Mouse (Mus musculus) heart, embryonic 14.5 days (tissue): ENCODE results near the gene Dock6. TPM values are rescaled to one million over a fixed set of nuclear protein-coding genes. Genes with fewer than 3 reads are reported as not detected.
A peak's percentile ranks its signal among the peaks of the same experiment; 100 is the strongest.
"Not testable (repeated sequence)": the region's sequence is repeated elsewhere in the genome, so short reads cannot be mapped to it uniquely, and the experiment has no call there.

Experiments
- ATAC-seq: fragments of 200-750 bp; cut with Nextera tagmentation; 2 replicates; pipeline ENCODE4 v1.8.0; 2017; ENCODE audit warnings: low read depth, moderate TSS enrichment; ENCODE audit not compliant: insufficient number of reproducible peaks, insufficient read depth, low FRiP score
- H3K27ac ChIP-seq, 2 experiments: fragments of 200-500 bp in 1 of 2; fragments of 300-500 bp in 1 of 2; sonication (generic) in 1 of 2; replicated peaks in 1 of 2; 2 replicates each; pipeline ENCODE4 v1.5.1; 2012 to 2014; ENCODE audit warnings: low read depth in 2 of 2, low read length in 2 of 2, control low read depth in 1 of 2, mild to moderate bottlenecking in 1 of 2, mixed read lengths in 1 of 2; ENCODE audit not compliant: control insufficient read depth in 1 of 2, insufficient read depth in 1 of 2
- H3K27me3 ChIP-seq: fragments of 300-500 bp; sonication (generic); 2 replicates; pipeline ENCODE4 v1.6.1; 2014; ENCODE audit warnings: mild to moderate bottlenecking, low read length, control low read depth; ENCODE audit not compliant: control insufficient read depth, insufficient read depth
- H3K36me3 ChIP-seq: fragments of 300-500 bp; sonication (generic); 2 replicates; pipeline ENCODE4 v1.6.1; 2014; ENCODE audit warnings: mild to moderate bottlenecking, control low read depth, low read length, mixed read lengths; ENCODE audit not compliant: control insufficient read depth, insufficient read depth
- H3K4me1 ChIP-seq, 2 experiments: fragments of 200-500 bp in 1 of 2; fragments of 300-500 bp in 1 of 2; sonication (generic) in 1 of 2; 2 replicates each; pipeline ENCODE4 v1.6.1; 2012 to 2014; ENCODE audit warnings: low read length in 2 of 2, control low read depth in 1 of 2, mixed read lengths in 1 of 2; ENCODE audit not compliant: control insufficient read depth in 2 of 2, insufficient read depth in 2 of 2
- H3K4me2 ChIP-seq: fragments of 300-500 bp; sonication (generic); 2 replicates; pipeline ENCODE4 v1.6.1; 2014; ENCODE audit warnings: mild to moderate bottlenecking, low read length
- H3K4me3 ChIP-seq, 2 experiments: fragments of 200-500 bp in 1 of 2; fragments of 300-500 bp in 1 of 2; sonication (generic) in 1 of 2; 2 replicates each; pipeline ENCODE4 v1.5.1; 2012 to 2014; ENCODE audit warnings: low read length in 2 of 2, mild to moderate bottlenecking in 2 of 2, control low read depth in 1 of 2, low read depth in 1 of 2, moderate library complexity in 1 of 2; ENCODE audit not compliant: control insufficient read depth in 1 of 2, insufficient read depth in 1 of 2
- H3K9ac ChIP-seq: fragments of 300-500 bp; sonication (generic); 2 replicates; pipeline ENCODE4 v1.6.1; 2014; ENCODE audit warnings: mild to moderate bottlenecking, low read length
- H3K9me3 ChIP-seq: fragments of 300-500 bp; sonication (generic); 2 replicates; pipeline ENCODE4 v1.6.1; 2016; ENCODE audit warnings: low read length, control low read depth; ENCODE audit not compliant: control insufficient read depth
- WGBS: fragments of 180-500 bp; shearing (Covaris S2); extraction: QIAGEN DNeasy Blood & Tissue Kit; methylation state at CpG from one replicate; pipeline ENCODE4 v1.1.7; 2014; 5-methylcytosine and 5-hydroxymethylcytosine counted together
- polyA plus RNA-seq: library from polyadenylated mRNA; unstranded; fragments of >200 nt; fragmentation: Nextera tagmentation; extraction: Ambion mirVana; gene quantifications from 2 replicates; pipeline ENCODE4 v1.2.1, GENCODE M21; 2014

Gene Dock6
- polyA plus RNA-seq, 1 experiment from 2014 or later, result 44.5 TPM

- Histone ChIP-seq H3K36me3 (peaks cover 89% of the 10 kb centered on the region), H3K4me1 (peaks cover 10 to 15% of the 10 kb centered on the region in 2 experiments; a peak in 3 of 4 replicates), H3K9ac (no peak overlapping the region; the same call in 1 of the 2 replicates), H3K4me3 (no peak overlapping the region), H3K27me3 (no peaks in the 10 kb centered on the region), H3K27ac (peak overlapping the region; percentile 57 to 90), H3K4me2 (no peak overlapping the region), H3K9me3 (no peaks in the 10 kb centered on the region)
- peak; percentile 72 for ATAC-seq
- 46% methylated on average over 15 of the region's 15 CpGs for WGBS
Observed at GRCm38 (mm10) chr9:21781657-21782468, 70.6 kb downstream of the Dock6 start.

GRCm38 (mm10) chr9:21777726-21778125, 74.7 kb downstream of the Dock6 start:
- no peak overlapping the region for H3K4me2 ChIP-seq
- no peak for ATAC-seq
- H3K36me3 ChIP-seq, result peaks cover 88% of the 10 kb centered on the region
- no peak overlapping the region for H3K9ac ChIP-seq
- WGBS, result 84% methylated on average over 3 of the region's 3 CpGs
- no peaks in the 10 kb centered on the region for H3K27me3 ChIP-seq
- no peaks in the 10 kb centered on the region for H3K9me3 ChIP-seq
- no peak overlapping the region for H3K27ac ChIP-seq
- peaks cover 8 to 12% of the 10 kb centered on the region in 2 experiments; a peak in 3 of 4 replicates for H3K4me1 ChIP-seq
- H3K4me3 ChIP-seq, result no peak overlapping the region

GRCm38 (mm10) chr9:21774353-21774752, 78.1 kb downstream of the Dock6 start:
- WGBS, result 89% methylated on average over 16 of the region's 16 CpGs
- Histone ChIP-seq H3K4me3 (no peak overlapping the region), H3K4me2 (no peak overlapping the region), H3K27me3 (no peaks in the 10 kb centered on the region), H3K9ac (no peak overlapping the region), H3K36me3 (peaks cover 93% of the 10 kb centered on the region), H3K9me3 (no peaks in the 10 kb centered on the region), H3K27ac (no peak overlapping the region), H3K4me1 (peaks cover 5 to 7% of the 10 kb centered on the region in 2 experiments)
- ATAC-seq, result no peak

GRCm38 (mm10) chr9:21773396-21773795, 79.0 kb downstream of the Dock6 start:
- H3K4me2 ChIP-seq, H3K9ac ChIP-seq, H3K4me3 ChIP-seq, H3K9me3 ChIP-seq, H3K27ac ChIP-seq, H3K27me3 ChIP-seq, ATAC-seq: not testable (repeated sequence)
- Histone ChIP-seq H3K4me1 (peaks cover 15 to 16% of the 10 kb centered on the region in 2 experiments), H3K36me3 (peaks cover 93% of the 10 kb centered on the region)
- WGBS, result 84% methylated on average over 5 of the region's 5 CpGs

GRCm38 (mm10) chr9:21769558-21770183, 82.8 kb downstream of the Dock6 start:
- no peak for ATAC-seq
- Histone ChIP-seq H3K36me3 (peaks cover 85% of the 10 kb centered on the region), H3K27me3 (no peaks in the 10 kb centered on the region), H3K9me3 (no peaks in the 10 kb centered on the region), H3K4me1 (peaks cover 17 to 25% of the 10 kb centered on the region in 2 experiments), H3K4me2 (no peak overlapping the region), H3K9ac (peak overlapping the region; percentile 1; the same call in 1 of the 2 replicates), H3K27ac (peak overlapping the region; percentile 82 to 90), H3K4me3 (no peak overlapping the region)
- 46% methylated on average over 26 of the region's 26 CpGs for WGBS

GRCm38 (mm10) chr9:21768511-21769411, 83.7 kb downstream of the Dock6 start:
- H3K9ac ChIP-seq, result peak overlapping the region; percentile 1; the same call in 1 of the 2 replicates
- no peaks in the 10 kb centered on the region for H3K9me3 ChIP-seq
- ATAC-seq, result peak; percentile 44; the same call in 1 of the 2 replicates
- peak overlapping the region; percentile 82 to 90 for H3K27ac ChIP-seq
- no peaks in the 10 kb centered on the region for H3K27me3 ChIP-seq
- no peak overlapping the region for H3K4me3 ChIP-seq
- H3K36me3 ChIP-seq, result peaks cover 76% of the 10 kb centered on the region
- H3K4me1 ChIP-seq, result peaks cover 17 to 26% of the 10 kb centered on the region in 2 experiments
- 26% methylated on average over 13 of the region's 13 CpGs for WGBS
- H3K4me2 ChIP-seq, result no peak overlapping the region

GRCm38 (mm10) chr9:21767896-21768295, 84.5 kb downstream of the Dock6 start:
- peak overlapping the region; percentile 82 to 90 for H3K27ac ChIP-seq
- no peak overlapping the region for H3K9ac ChIP-seq
- WGBS, result 64% methylated on average over 11 of the region's 11 CpGs
- no peak overlapping the region for H3K4me2 ChIP-seq
- H3K9me3 ChIP-seq, result no peaks in the 10 kb centered on the region
- no peak overlapping the region for H3K4me3 ChIP-seq
- H3K36me3 ChIP-seq, result peaks cover 67% of the 10 kb centered on the region
- H3K4me1 ChIP-seq, result peaks cover 19 to 28% of the 10 kb centered on the region in 2 experiments
- no peaks in the 10 kb centered on the region for H3K27me3 ChIP-seq
- no peak for ATAC-seq
